Mouse (Mus musculus) lung, postnatal 0 days (tissue): ENCODE data around the gene Cacybp.

Experiments
- CTCF ChIP-seq: IDR thresholded peaks from 2 replicates; pipeline ENCODE4 v1.5.1; 2016; ENCODE audit warnings: antibody characterized with exemption, mild to moderate bottlenecking
- EP300 ChIP-seq: IDR thresholded peaks from 2 replicates; pipeline ENCODE4 v1.6.1; 2016; ENCODE audit warnings: antibody characterized with exemption, mild to moderate bottlenecking, control low read depth

DNA sequence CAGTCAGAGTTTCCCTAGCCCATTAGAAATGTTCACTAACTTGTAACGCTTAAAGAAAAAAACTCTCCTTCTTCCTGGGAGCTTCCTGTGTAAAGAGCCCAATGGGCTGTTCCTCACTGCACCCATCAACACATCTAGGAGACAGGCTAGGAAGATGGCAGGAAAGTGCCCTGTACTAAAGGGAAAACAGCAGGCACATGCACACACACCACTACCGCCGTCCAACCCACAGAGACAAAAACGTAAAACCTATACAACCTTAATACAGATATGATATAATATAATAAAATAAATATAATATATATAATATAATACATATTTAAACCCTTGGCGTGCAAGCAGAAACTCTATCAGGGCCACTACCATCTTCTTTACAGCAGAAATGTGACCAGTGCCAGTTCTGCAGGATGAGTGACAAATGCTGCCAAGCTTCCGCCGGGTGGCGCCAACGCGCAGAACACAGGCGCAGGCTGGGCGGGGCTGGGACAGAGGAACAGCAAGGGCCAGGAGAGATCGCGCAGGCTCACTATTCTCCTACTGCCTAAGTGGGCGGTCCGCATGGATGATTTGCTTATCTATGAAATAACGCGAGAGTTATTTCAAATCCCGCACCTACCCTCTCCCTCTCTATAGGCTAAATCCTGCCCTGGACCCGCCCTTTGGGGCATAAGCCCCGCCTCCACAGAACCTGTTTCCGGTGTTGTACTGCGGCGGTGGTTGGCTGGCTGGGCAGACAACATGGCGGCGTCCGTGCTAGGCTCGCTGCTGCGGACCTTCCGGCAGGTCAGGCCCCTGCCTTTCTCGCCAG, 17.9 kb downstream of the Cacybp start, which contains the start of gene Mrps14:
- TF ChIP-seq EP300 (peak; percentile 73), CTCF (peak; percentile 87)
